In the genomic region with DNA sequence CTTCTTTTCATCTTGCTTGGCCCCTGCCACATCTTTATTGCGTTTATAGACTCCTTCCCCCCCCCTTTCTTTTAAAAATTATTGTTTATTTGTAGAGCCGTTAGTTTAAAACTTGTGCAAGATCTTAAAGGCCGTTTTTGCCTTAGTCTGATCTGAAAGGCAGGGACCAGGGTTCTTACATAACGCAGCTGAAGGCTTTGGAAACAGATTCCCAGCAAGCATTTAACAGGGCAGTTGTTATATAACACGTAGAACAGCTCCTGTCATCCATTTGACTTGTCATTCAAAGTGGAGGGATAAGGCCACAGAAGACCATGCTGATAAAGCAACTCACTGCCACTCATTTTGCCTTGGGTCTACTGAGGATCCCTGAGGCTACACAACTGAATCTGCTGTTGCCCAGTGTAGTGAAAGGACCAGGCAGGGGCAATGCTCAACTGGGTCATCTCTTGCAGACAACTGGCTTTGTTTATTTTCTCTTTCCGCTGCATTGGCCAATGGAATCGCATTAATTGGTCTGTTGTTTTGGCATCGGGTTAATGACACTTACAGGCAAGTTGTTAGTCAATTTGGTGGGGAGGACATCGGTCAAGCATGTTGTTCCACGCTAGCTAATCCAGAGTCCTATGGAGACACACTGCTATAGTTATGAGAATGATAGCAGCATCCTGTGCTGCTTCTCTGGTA, we compare ENCODE assay signal across 32 mouse cellular contexts. TPM values are rescaled to one million over a fixed set of nuclear protein-coding genes. Genes with fewer than 3 reads are reported as not detected.
A peak's percentile ranks its signal among the peaks of the same experiment; 100 is the strongest.
DNase-seq lines count a peak whose midpoint lies in the region; ATAC-seq and TF ChIP-seq lines count a peak whose summit lies in the region.
"Had no signal": no experiment of that assay in that cellular context is flagged by ENCODE, and none has a peak within 500 bp of the region (broad histone marks: within the 10 kb centered on the region; RNA-seq: fewer than 3 reads in every experiment).

No protein-coding gene starts in this region.

- no peak for TF ChIP-seq POLR2A in lung, adult 2 months (IDR thresholded peaks at IDR 0.05; ENCODE audit: borderline replicate concordance, extremely low read depth, low read depth, low read length)

- no peaks in the 10 kb centered on the region for H3K4me1 ChIP-seq in lung, adult 2 months (ENCODE audit: control insufficient read depth, insufficient read depth, low read length)
- H3K4me1 ChIP-seq: forebrain, embryonic 15.5 days; hindbrain, embryonic 12.5 days; midbrain, embryonic 15.5 days had no signal

- ATAC-seq in frontal cortex, adult (ENCODE audit: low TSS enrichment), result peak; percentile 69; the same call in 1 of the 2 replicates
- ATAC-seq: CD4-positive, CD25-positive, alpha-beta regulatory T cell, adult 4 months; forebrain, embryonic 15.5 days; midbrain, embryonic 15.5 days had no signal

- TF ChIP-seq CTCF in lung, adult 2 months (IDR thresholded peaks at IDR 0.05; ENCODE audit: insufficient read depth, low read length), result no peak

- H3K4me3 ChIP-seq in lung, adult 2 months (replicated peaks; ENCODE audit: extremely low read depth, low read depth, low read length), result no peak overlapping the region
- H3K4me3 ChIP-seq: embryonic facial prominence, embryonic 10.5 days; forebrain, embryonic 15.5 days; heart, embryonic 13.5 days; hindbrain, embryonic 12.5 days; limb, embryonic 13.5 days; midbrain, embryonic 15.5 days; myocyte; neural tube, embryonic 13.5 days had no signal

- no peak for DNase-seq in frontal cortex, postnatal 36 days (ENCODE audit: low spot score in 2 of 2)
- peak; percentile 22 for DNase-seq in lung, postnatal 10 days
- no peak for DNase-seq in lung, adult 2 months
- DNase-seq in adipocyte (ENCODE audit: low spot score), result peak; percentile 11
- peak; percentile 93 for DNase-seq in retina, postnatal 1 day
- no peak for DNase-seq in layer of hippocampus, postnatal 10 days (ENCODE audit: low spot score in 2 of 2)
- DNase-seq: gastrocnemius, postnatal 25 days; heart, adult 18-20 months; heart, postnatal 14 days; kidney, adult 11 months; kidney, postnatal 14 days had no signal

- 41% methylated on average over 10 of the region's 10 CpGs for WGBS in lung, adult 2 months

RNA-seq across cellular contexts. Expression of a gene that starts 29.5 kb away (rescaled TPM):
- polyA plus RNA-seq in lung, adult 2 months (2012; rRNA removed), result not detected in 2 replicates
- not detected for total RNA-seq in layer of hippocampus, postnatal 10 days (2021)
- total RNA-seq: adrenal gland, adult 18-20 months; gastrocnemius, postnatal 25 days; heart, adult 18-20 months; heart, postnatal 14 days; layer of hippocampus, adult 18-20 months; left cerebral cortex, postnatal 25 days; megakaryocyte-erythroid progenitor cell, adult 5-6 weeks had no signal
- polyA plus RNA-seq: CD4-positive, CD25-positive, alpha-beta regulatory T cell, adult 4 months; cerebellum, adult 2 months; cortical plate, adult 2 months; embryonic facial prominence, embryonic 10.5 days; forebrain, embryonic 15.5 days; heart, embryonic 13.5 days; hindbrain, embryonic 12.5 days; limb, embryonic 13.5 days; liver, embryonic 14.5 days; lung, embryonic 16.5 days; midbrain, embryonic 15.5 days; myocyte; neural tube, embryonic 13.5 days; small intestine, adult 2 months; stomach, embryonic 16.5 days; thymus, postnatal 0 days had no signal

Comparison
In these comparisons a context has a peak if more than half of its experiments do, and no peak if none do; other contexts are left out.
1. DNase-seq: peak in lung, postnatal 10 days (single experiment), adipocyte (single experiment) and retina, postnatal 1 day (single experiment); none in frontal cortex, postnatal 36 days (0 of 2), lung, adult 2 months (single experiment) and layer of hippocampus, postnatal 10 days (0 of 2).